Mouse (Mus musculus) intestine, embryonic 16.5 days (tissue): ENCODE data around the gene Golgb1. TPM values are rescaled to one million over a fixed set of nuclear protein-coding genes. Genes with fewer than 3 reads are reported as not detected.

Experiments
- ATAC-seq: fragments of 200-750 bp; cut with Nextera tagmentation; 2 replicates; pipeline ENCODE4 v1.8.0; 2017; ENCODE audit warnings: moderate TSS enrichment, moderate library complexity
- H3K27ac ChIP-seq: fragments of 300-500 bp; sonication (generic); 2 replicates; pipeline ENCODE4 v1.5.1; 2014; ENCODE audit warnings: mild to moderate bottlenecking, low read length
- H3K27me3 ChIP-seq: fragments of 300-500 bp; sonication (generic); replicated peaks from 2 replicates; pipeline ENCODE4 v1.6.1; 2014; ENCODE audit warnings: low read length, control low read depth, mixed read lengths; ENCODE audit not compliant: control insufficient read depth, insufficient read depth
- H3K36me3 ChIP-seq: fragments of 300-500 bp; sonication (generic); 2 replicates; pipeline ENCODE4 v1.6.1; 2014; ENCODE audit warnings: low read length, control low read depth; ENCODE audit not compliant: control insufficient read depth, insufficient read depth
- H3K4me1 ChIP-seq: fragments of 300-500 bp; sonication (generic); 2 replicates; pipeline ENCODE4 v1.6.1; 2014; ENCODE audit warnings: low read length, control low read depth, mixed read lengths; ENCODE audit not compliant: control insufficient read depth, insufficient read depth
- H3K4me2 ChIP-seq: fragments of 300-500 bp; sonication (generic); 2 replicates; pipeline ENCODE4 v1.6.1; 2014; ENCODE audit warnings: low read depth, low read length, control low read depth
- H3K4me3 ChIP-seq: fragments of 300-500 bp; sonication (generic); 2 replicates; pipeline ENCODE4 v1.5.1; 2014; ENCODE audit warnings: mild to moderate bottlenecking, low read length
- H3K9ac ChIP-seq: fragments of 300-500 bp; sonication (generic); 2 replicates; pipeline ENCODE4 v1.6.1; 2014; ENCODE audit warnings: low read depth, low read length
- H3K9me3 ChIP-seq: fragments of 300-500 bp; sonication (generic); 2 replicates; pipeline ENCODE4 v1.6.1; 2016; ENCODE audit warnings: low read length, control low read depth; ENCODE audit not compliant: control insufficient read depth
- WGBS: fragments of 180-500 bp; shearing (Covaris S2); extraction: QIAGEN DNeasy Blood & Tissue Kit; methylation state at CpG from one replicate; pipeline ENCODE4 v1.1.7; 2014; 5-methylcytosine and 5-hydroxymethylcytosine counted together
- polyA plus RNA-seq: library from polyadenylated mRNA; unstranded; fragments of >200 nt; fragmentation: Nextera tagmentation; extraction: Ambion mirVana; gene quantifications from 2 replicates; pipeline ENCODE4 v1.2.1, GENCODE M21; 2015

The Golgb1 gene
- polyA plus RNA-seq, 1 experiment from 2014 or later, result 91.0 TPM

DNA sequence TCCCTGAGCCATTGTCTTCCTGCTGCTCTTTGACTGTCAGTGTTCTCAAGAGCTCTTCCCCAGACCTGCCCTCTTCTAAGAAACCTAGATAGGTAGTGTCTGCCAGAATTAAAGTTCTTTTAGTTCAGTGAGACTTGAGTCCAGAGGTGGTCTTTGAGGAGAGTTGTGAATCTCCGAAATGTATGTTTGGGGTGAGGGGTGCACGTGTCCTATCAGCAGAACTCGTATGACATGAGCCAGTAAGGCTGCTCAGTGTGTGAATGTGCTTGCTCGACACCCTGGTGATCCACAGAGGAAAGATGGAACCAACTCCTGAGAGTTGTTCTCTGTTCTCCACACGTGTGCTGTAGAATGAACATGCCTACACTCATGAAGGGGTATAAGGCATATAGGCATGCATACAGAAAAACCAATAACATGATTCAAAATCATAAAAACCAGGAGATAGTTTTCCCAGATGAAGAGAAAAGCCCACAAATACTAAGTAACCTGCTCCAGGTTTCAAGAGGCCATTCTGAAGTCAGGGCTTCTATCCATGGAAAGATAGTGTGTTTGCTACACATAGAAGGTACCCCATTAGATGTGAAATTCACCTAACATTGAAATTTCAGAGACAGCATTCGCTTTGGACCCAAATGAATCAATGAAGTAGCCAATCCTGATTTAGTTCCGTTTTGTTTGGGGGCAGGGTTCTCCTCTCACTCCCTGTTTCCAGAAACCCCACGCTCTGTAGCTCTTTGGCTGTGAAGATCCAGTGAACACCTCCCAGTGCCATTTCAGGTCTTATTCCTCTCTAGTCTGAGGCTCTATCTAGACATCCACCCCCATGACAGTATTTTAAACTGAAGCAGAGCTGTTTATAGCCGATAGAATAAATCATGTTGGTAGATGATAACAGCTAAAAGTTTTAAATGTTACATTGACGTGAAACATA is 51.8 kb downstream of the Golgb1 start:
- WGBS, result 90% methylated on average over 10 of the region's 10 CpGs
- H3K4me1 ChIP-seq, result no peaks in the 10 kb centered on the region

DNA sequence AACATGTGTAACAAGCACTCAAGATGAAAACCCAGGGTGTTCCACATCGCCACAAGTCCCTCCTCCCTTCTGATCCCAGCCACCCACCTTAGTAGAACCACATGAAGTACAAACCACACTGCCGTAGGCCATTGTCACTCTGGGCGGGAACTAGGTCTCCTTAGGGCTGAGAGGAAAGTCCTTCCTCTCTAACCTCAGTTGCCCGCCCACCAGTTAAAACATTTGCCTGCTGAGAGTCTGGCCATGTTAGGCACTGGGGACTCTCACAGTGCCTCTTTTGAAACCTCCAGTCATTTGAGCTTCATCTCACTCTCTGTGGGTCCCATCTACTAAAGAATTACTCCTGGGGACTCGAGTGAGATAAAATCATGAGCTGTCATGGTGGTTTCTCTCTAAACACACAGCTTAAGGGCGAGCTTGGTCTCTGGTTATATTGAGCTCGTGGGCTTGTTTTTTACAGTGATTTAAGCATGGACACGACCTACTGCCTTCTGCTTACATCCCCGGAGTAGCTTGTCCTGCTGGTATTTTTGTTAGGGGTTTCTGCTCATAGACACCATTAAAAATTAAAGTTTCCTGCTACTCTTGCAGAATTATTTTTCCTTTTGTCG is 52.7 kb downstream of the Golgb1 start:
- H3K4me3 ChIP-seq, result no peak overlapping the region
- H3K27me3 ChIP-seq, result no peaks in the 10 kb centered on the region
- H3K27ac ChIP-seq, result no peak overlapping the region
- no peaks in the 10 kb centered on the region for H3K4me1 ChIP-seq
- H3K9me3 ChIP-seq, result no peaks in the 10 kb centered on the region
- no peak overlapping the region for H3K9ac ChIP-seq
- 84% methylated on average over 10 of the region's 10 CpGs for WGBS
- peaks cover 18% of the 10 kb centered on the region for H3K36me3 ChIP-seq
- no peak overlapping the region for H3K4me2 ChIP-seq
- ATAC-seq, result no peak

More for the DNA sequence above, 51.8 kb downstream of the Golgb1 start:
- Histone ChIP-seq H3K4me2 (no peak overlapping the region), H3K36me3 (peaks cover 14% of the 10 kb centered on the region), H3K27ac (no peak overlapping the region), H3K9ac (no peak overlapping the region), H3K4me3 (no peak overlapping the region), H3K27me3 (no peaks in the 10 kb centered on the region), H3K9me3 (no peaks in the 10 kb centered on the region)
- no peak for ATAC-seq

- no peaks in the 10 kb centered on the region for H3K9me3 ChIP-seq
- no peaks in the 10 kb centered on the region for H3K4me1 ChIP-seq
- ATAC-seq, result no peak
- H3K4me2 ChIP-seq, result no peak overlapping the region
- H3K27me3 ChIP-seq, result no peaks in the 10 kb centered on the region
- no peak overlapping the region for H3K9ac ChIP-seq
- peaks cover 19% of the 10 kb centered on the region for H3K36me3 ChIP-seq
- H3K4me3 ChIP-seq, result no peak overlapping the region
- WGBS, result 93% methylated on average over 8 of the region's 8 CpGs
- H3K27ac ChIP-seq, result no peak overlapping the region
Measured at GRCm38 (mm10) chr16:36928106-36928500, 53.2 kb downstream of the Golgb1 start.

DNA sequence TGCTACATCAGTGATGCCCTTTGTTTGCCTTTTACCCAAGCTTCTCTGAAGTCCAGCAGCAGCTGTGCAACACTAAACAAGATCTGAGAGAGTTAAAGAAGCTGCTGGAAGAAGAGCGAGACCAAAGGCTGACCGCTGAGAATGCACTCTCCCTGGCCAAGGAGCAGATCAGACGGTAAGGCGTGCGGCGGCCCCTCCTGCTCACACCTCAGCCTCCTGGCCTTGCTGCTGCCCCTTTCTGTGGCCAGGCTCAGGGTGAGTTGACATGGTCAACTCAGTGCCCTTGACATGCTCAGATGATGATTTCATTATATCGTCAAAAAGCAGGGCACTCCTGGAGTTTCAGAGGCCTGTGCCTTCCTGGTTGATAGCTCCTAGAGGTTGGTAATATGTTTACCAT is 54.3 kb downstream of the Golgb1 start:
- ATAC-seq, result no peak
- Histone ChIP-seq H3K27me3 (no peaks in the 10 kb centered on the region), H3K4me1 (no peaks in the 10 kb centered on the region), H3K4me2 (no peak overlapping the region), H3K9ac (no peak overlapping the region), H3K36me3 (peaks cover 23% of the 10 kb centered on the region), H3K4me3 (no peak overlapping the region), H3K27ac (no peak overlapping the region), H3K9me3 (no peaks in the 10 kb centered on the region)
- 89% methylated on average over 7 of the region's 7 CpGs for WGBS

DNA sequence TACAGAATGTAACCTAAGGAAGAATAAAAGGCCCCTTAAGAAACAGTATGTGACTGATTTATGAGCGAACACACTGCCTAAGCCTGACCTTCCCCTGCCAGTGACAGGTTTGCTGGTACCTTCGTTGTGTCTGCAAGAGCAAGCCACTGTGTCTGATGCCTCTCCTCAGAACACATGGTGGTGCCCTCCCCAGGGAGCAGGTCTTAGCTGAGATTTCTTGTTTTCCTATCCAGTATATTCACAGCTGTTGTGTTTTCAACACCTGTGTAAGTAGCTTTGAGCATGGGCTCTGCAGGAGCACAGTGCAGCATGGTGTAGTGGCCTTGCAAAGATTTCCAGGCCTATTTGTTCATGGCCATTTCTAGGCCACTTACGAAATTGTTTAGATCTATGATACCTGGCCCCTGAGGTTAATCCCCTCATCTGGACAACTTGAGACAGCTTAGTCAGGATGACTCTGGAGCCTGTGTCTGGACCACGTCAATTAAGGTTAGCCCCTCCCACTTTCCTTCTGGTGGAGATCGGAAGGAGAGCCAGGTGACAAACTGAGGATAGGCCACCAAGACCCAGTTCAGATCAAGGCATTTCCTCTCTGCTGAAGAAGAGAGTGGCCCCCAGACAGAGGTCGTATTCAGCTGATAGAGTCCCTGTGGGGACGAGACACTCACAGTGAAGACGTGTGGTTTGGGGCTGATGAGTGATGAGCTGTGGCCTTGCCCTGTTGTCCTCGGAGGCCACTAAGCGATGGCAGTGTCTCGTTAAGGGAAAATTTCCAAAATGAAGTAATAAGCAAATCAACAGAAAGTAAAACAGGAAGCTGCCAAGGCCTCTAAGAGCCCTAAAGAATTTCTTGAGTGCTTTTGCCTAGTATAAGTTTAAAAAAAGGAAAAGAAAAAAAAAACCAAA is 55.5 kb downstream of the Golgb1 start:
- H3K27ac ChIP-seq, result no peak overlapping the region
- no peaks in the 10 kb centered on the region for H3K4me1 ChIP-seq
- 73% methylated on average over 11 of the region's 11 CpGs for WGBS
- no peak overlapping the region for H3K9ac ChIP-seq
- no peak for ATAC-seq
- no peaks in the 10 kb centered on the region for H3K27me3 ChIP-seq
- H3K36me3 ChIP-seq, result peaks cover 23% of the 10 kb centered on the region
- H3K9me3 ChIP-seq, result no peaks in the 10 kb centered on the region
- H3K4me2 ChIP-seq, result no peak overlapping the region
- H3K4me3 ChIP-seq, result no peak overlapping the region

- Histone ChIP-seq H3K9ac (no peak overlapping the region), H3K27me3 (no peaks in the 10 kb centered on the region), H3K36me3 (peaks cover 21% of the 10 kb centered on the region)
Measured at GRCm38 (mm10) chr16:36931381-36931780, 56.4 kb downstream of the Golgb1 start.

GRCm38 (mm10) chr16:36931976-36932375 is 57.0 kb downstream of the Golgb1 start:
- H3K4me1 ChIP-seq, result no peaks in the 10 kb centered on the region
- no peak for ATAC-seq
- H3K36me3 ChIP-seq, result peaks cover 20% of the 10 kb centered on the region
- H3K27me3 ChIP-seq, result no peaks in the 10 kb centered on the region
- 80% methylated on average over 3 of the region's 3 CpGs for WGBS
- no peak overlapping the region for H3K27ac ChIP-seq
- H3K4me2 ChIP-seq, result no peak overlapping the region
- no peak overlapping the region for H3K9ac ChIP-seq
- no peak overlapping the region for H3K4me3 ChIP-seq
- no peaks in the 10 kb centered on the region for H3K9me3 ChIP-seq

More at GRCm38 (mm10) chr16:36931381-36931780, 56.4 kb downstream of the Golgb1 start:
- Histone ChIP-seq H3K27ac (no peak overlapping the region), H3K4me3 (no peak overlapping the region), H3K9me3 (no peaks in the 10 kb centered on the region), H3K4me2 (no peak overlapping the region), H3K4me1 (no peaks in the 10 kb centered on the region)
- 93% methylated on average over 10 of the region's 10 CpGs for WGBS
- ATAC-seq, result no peak

DNA sequence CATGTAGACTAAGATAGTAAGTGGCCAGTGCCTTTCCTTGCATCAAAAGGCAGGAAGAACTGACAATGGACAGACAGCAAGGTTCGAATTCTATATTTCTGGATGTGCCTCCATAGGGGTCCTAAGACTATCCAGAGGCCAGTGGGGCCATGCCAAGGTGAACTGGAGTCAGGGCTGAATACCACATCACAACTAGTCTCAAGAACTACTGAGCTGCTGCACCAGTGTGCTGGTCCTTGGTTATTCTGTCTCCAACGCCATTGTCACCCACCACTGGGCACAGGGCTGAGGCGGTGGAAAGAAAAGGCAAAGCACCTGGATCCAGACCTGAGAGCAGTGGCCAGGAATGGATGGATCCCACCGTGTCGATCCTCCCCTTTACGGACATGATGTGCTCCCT is 57.6 kb downstream of the Golgb1 start:
- 96% methylated on average over 6 of the region's 6 CpGs for WGBS
- ATAC-seq, result no peak
- H3K9me3 ChIP-seq, result no peaks in the 10 kb centered on the region
- no peaks in the 10 kb centered on the region for H3K27me3 ChIP-seq
- H3K4me2 ChIP-seq, result no peak overlapping the region
- peaks cover 20% of the 10 kb centered on the region for H3K36me3 ChIP-seq
- H3K27ac ChIP-seq, result no peak overlapping the region
- H3K9ac ChIP-seq, result no peak overlapping the region
- no peaks in the 10 kb centered on the region for H3K4me1 ChIP-seq
- no peak overlapping the region for H3K4me3 ChIP-seq
